Mouse (Mus musculus) yolk sac, embryonic 10.5 days (tissue): Measurements from ENCODE around the gene Impg1.

ENCODE experiments used
- DNase-seq: peaks from one replicate; pipeline ENCODE4 v3.0.0-alpha.2; 2017; ENCODE audit warnings: low spot score

Impg1 gene

GRCm38 (mm10) chr9:80344451-80345000 is 120.8 kb downstream of the Impg1 start:
- no peak for DNase-seq

GRCm38 (mm10) chr9:80342520-80342919 is 122.8 kb downstream of the Impg1 start:
- DNase-seq: no peak

GRCm38 (mm10) chr9:80341756-80342155 is 123.5 kb downstream of the Impg1 start:
- DNase-seq: no peak

- DNase-seq: no peak
These were observed 124.4 kb downstream of the Impg1 start for GRCm38 (mm10) chr9:80340927-80341326.

GRCm38 (mm10) chr9:80338026-80338425 is 127.3 kb downstream of the Impg1 start:
- no peak for DNase-seq

- peak; percentile 62 for DNase-seq
These were observed 129.5 kb downstream of the Impg1 start for GRCm38 (mm10) chr9:80335660-80336357.

GRCm38 (mm10) chr9:80333998-80334605 is 131.2 kb downstream of the Impg1 start:
- no peak for DNase-seq

- no peak for DNase-seq
These were observed 131.8 kb downstream of the Impg1 start for GRCm38 (mm10) chr9:80333466-80333865.

- peak; percentile 21 for DNase-seq
These were observed 133.1 kb downstream of the Impg1 start for GRCm38 (mm10) chr9:80332153-80332552.

- DNase-seq: peak; percentile 14
These were observed 144.0 kb downstream of the Impg1 start for GRCm38 (mm10) chr9:80321051-80321887.

GRCm38 (mm10) chr9:80318027-80318426 is 147.3 kb downstream of the Impg1 start:
- DNase-seq: no peak

GRCm38 (mm10) chr9:80315922-80316321 is 149.4 kb downstream of the Impg1 start:
- DNase-seq: no peak

GRCm38 (mm10) chr9:80313610-80314009 is 151.7 kb downstream of the Impg1 start:
- peak; percentile 35 for DNase-seq

- no peak for DNase-seq
These were observed 157.7 kb downstream of the Impg1 start for GRCm38 (mm10) chr9:80307629-80308028.

- no peak for DNase-seq
These were observed 158.4 kb downstream of the Impg1 start for GRCm38 (mm10) chr9:80306853-80307252.

- DNase-seq: no peak
These were observed 158.9 kb downstream of the Impg1 start for GRCm38 (mm10) chr9:80306390-80306789.

GRCm38 (mm10) chr9:80303518-80303917 is 161.8 kb downstream of the Impg1 start:
- no peak for DNase-seq

GRCm38 (mm10) chr9:80299031-80299430 is 166.2 kb downstream of the Impg1 start:
- DNase-seq: no peak

- DNase-seq: no peak
These were observed 169.2 kb downstream of the Impg1 start for GRCm38 (mm10) chr9:80296086-80296485.

- DNase-seq: no peak
These were observed 172.2 kb downstream of the Impg1 start for GRCm38 (mm10) chr9:80293056-80293584.

- DNase-seq: no peak
These were observed 178.4 kb downstream of the Impg1 start for GRCm38 (mm10) chr9:80286845-80287244.

GRCm38 (mm10) chr9:80284539-80285174 is 180.6 kb downstream of the Impg1 start:
- DNase-seq: no peak
